Mouse (Mus musculus) testis, postnatal 14 days (tissue): ENCODE data around the gene Tmeff1.
"Not testable (repeated sequence)": the region's sequence is repeated elsewhere in the genome, so short reads cannot be mapped to it uniquely, and the experiment has no call there.

Experiments
- DNase-seq: peaks from one replicate; pipeline ENCODE4 v3.0.0; 2021; ENCODE audit warnings: low spot score

Tmeff1 gene

DNA sequence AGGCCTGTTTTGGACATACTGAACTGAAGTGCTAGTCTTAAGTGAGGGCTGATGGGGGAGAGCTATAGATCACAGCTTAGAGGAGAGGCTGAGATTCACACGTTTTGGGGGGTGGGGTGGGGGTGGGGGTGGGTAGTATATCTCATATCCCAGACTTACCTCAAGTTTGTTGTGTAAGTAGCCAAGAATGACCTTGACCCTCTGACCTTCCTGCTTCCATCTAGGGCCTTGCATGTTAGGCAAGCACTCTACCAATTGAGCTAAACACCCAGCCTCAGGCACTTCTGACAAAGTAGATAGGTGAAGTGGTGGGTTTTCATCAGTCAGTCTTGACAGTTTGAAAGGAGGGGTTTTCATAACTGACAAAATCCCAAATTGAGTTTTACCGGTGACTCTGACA, 92.8 kb downstream of the Tmeff1 start:
- DNase-seq, result no peak

- no peak for DNase-seq
These were observed 93.8 kb downstream of the Tmeff1 start for GRCm38 (mm10) chr4:48678793-48679192.

DNA sequence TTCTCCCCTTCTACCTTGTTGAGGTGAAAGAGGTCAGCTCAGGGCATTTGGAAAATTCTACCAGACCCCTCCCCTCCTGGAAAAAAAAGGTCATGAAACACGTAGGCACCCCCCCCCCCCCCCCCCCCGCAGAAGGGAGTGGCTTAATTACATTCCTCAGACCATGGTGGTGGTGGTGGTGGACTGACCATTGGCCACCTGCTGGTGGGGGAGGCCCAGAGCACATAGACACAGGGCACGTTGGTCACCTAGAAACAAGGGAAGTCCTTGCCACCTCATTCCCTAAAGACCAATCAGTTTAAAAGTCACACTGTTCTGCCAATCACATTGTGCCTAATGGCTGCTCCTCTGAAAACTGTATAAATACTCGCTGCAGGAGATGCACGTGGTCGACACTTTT, 94.8 kb downstream of the Tmeff1 start:
- DNase-seq, result not testable (repeated sequence)

- peak; percentile 79 for DNase-seq
These were observed 95.2 kb downstream of the Tmeff1 start for GRCm38 (mm10) chr4:48680214-48680613.

DNA sequence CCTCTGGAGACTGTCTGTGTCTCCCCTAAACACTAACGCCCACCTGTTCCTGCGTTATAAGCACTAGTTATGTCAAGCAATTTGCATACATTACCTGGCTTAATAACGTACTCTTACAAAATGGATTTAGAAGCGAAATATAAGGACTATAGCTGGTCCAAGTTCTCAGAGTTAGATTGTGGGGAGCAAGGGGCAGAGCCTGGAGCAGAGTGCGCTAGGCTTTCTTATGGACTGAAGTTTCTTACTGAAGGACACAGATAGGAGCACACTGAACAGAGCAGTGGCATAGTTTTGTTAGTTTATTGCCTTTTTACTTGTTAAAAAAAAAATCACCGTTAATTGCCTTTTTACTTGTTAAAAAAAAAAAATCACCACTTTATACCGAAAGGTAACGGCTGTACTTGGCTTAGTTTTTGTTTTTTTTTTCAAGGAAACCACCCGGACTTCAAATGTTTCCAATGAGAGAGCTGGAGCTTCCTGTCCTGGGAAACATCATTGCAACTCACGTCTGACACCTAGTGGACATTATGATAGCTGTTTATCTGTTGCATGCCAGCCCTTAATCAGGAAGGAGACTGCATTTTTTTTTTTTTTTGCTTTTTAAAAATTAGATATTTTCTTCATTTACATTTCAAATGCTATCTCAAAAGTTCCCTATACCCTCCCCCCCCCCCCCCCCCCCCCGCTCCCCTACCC, 95.8 kb downstream of the Tmeff1 start:
- DNase-seq, result peak; percentile 52

GRCm38 (mm10) chr4:48683126-48683525, 98.2 kb downstream of the Tmeff1 start:
- DNase-seq, result no peak

GRCm38 (mm10) chr4:48683633-48684209, 98.7 kb downstream of the Tmeff1 start:
- DNase-seq, result not testable (repeated sequence)

DNA sequence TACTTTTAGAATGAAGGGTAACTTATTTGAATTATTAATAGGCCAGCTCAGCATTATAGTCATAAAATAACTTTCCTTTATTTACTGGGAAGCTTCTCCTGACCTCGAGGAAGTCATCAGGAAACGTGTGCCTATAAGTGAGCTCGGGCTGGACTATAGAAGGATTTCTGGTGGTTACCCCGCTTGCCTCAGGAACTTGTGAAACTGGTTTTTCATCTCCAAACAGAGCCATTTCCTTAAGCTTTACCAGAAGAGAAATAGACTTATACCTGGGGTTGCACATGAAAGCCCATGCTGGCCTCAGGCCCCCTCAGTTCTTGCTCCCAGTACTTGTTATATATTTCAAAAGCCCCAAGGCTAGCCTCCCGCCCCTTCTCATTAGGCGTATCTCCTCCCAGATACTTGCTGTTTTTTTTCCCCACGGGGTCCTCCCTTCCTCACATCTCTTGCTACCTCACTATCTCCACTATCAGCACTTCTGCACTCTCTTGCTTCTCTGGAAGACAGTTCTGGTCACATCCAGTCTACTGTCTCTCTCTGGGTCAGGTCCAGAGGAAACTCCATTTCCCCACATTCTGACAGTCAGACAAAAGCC, 99.7 kb downstream of the Tmeff1 start:
- no peak for DNase-seq

DNA sequence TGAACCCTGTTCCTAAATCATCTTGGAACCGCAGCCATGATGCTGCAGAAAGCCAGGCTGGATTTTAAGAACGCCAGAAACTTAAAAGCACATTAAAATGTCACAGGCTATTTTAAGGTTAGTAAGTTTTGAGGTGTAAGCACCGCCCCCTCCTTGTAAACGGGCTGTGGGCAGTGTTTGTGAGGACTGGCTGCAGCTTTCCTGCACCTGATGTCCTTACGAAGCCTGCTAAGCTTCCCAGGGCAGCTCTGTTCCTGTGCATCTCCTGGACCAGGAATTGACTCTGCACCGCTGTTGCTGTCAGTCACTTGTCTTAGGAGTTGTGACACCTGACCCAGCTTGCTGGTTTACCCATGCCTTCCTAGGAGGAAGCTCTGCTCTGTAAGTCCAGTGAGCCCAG, 103.2 kb downstream of the Tmeff1 start:
- DNase-seq, result no peak

DNA sequence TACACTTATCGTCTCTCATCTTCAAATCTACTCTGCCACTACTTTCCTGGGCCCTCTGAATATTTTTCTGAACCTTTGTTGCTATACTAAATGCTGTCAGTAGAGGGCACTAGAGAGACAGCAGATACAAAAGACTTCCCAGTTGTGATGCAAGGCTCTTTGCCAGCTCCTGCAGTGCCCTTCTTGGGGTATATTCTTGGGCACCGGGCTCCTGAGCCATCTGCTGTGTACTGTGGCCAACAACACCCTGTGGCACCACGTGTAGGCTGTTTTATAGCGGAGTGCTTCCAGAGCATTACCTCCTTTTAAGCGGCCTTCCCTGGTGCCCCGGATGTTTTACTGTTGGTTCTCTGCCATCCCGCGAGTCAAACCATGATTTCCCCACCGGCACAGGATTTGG, 105.7 kb downstream of the Tmeff1 start:
- DNase-seq, result no peak

- DNase-seq, result no peak
These were observed 106.9 kb downstream of the Tmeff1 start for GRCm38 (mm10) chr4:48691793-48692437.

DNA sequence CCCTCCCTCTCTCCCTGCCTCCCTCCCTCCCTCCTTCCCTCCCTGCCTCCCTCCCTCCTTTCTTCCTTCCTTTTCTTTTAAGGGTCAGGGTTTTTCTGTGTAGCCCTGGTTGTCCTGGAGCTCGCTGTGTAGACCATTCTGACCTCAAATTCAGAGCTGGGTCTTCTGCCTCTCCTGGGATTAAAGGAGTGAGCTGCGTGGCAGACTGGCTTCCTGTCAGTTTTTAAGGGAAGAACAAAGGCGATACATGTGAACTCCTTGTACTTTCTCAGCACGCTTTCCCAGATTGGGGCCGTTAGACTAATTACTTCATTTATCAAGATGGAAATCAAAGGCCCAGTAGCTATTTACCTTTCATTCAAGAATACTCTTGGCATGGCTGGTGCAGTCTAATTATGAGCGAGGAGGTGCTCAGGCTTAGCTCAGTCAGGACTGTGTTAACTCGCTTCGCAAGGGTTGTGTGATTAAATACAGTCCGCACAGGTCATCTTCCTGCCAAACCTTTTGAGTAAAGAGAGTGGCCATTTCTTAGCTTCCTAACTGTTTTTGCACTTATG, 107.8 kb downstream of the Tmeff1 start:
- no peak for DNase-seq

GRCm38 (mm10) chr4:48696706-48697105, 111.7 kb downstream of the Tmeff1 start:
- no peak for DNase-seq

DNA sequence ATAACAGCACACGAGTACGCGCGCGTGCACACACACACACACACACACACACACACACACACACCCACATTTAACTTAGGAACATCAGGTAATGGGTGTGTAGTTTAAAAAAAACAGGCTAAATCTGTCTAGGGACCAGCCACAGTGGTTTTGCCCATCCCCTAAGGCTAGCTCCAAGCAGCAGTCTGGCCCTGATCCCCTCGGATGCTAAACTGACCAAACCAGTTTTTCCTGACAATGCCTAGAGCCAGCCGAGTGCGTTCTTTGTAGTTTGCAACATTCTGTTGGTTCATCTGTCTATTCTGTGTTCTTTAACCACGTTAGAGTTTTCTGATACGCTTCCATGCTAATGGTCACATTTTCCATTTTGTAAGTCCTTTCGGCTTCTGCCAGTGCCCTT, 112.3 kb downstream of the Tmeff1 start:
- DNase-seq, result no peak
